Mouse (Mus musculus) CH12F3 (cell line): ENCODE data around the gene Nadsyn1.

Experiments used
- in situ Hi-C: fragments of 300-500 bp; cut with MboI; formaldehyde crosslinking; loops from 2 replicates; pipeline ENCODE4 v1.14.3; 2020; ENCODE audit warnings: low sequenced_read_pairs

Gene Nadsyn1

DNA sequence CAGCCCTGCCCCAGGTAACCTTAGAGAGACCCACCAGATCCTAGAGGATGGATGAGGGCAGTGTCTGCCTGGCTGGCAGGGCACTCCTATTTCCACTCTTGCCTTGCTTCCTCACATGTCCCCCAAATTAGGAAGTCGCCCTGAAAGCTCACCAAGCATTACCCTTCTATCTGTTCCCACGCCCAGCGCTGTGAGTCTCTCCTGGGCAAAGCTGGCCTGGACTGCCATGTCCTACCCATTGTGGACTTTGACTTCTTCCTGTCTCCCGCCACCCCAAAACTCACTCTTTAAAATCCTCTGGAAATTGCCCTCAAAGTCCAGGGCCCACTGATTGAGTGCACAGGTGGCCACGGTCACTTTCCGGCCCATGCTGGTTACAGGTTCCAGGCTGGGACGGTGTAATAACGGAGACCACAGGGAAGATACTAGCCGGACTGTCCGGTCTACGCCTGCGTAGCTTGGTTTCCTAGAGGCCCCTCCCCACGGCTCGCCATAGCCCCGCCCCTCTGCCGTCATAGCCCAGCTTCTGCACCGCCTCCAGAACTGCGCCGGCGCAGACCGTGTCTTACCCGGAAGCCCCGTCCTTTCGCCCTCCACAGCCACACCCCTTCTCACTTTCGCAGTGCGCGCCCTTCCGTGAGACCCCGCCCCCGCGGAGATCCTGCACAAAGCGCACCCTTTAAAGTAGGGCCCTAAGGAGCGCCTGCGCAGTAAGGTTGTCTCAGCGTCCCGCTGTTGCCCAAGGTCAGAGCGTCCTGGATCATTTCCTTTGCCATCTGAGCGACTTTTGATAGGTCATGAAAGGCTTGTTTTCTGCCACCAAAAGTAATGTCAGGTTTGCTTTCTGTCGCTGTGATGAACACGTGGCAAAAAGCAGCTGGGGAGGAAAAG is at the start of gene Nadsyn1, which contains the start of gene Dhcr7:
Nadsyn1 (minus strand) TSS at position 475 of the 891 bp plus-strand sequence.
Dhcr7 (plus strand) TSS at position 771 of the 891 bp plus-strand sequence.
- in situ Hi-C loops, result no loop called here

GRCm38 (mm10) chr7:143868874-143869273 is 46.2 kb upstream of the Nadsyn1 start:
- in situ Hi-C loops, result no loop called here

DNA sequence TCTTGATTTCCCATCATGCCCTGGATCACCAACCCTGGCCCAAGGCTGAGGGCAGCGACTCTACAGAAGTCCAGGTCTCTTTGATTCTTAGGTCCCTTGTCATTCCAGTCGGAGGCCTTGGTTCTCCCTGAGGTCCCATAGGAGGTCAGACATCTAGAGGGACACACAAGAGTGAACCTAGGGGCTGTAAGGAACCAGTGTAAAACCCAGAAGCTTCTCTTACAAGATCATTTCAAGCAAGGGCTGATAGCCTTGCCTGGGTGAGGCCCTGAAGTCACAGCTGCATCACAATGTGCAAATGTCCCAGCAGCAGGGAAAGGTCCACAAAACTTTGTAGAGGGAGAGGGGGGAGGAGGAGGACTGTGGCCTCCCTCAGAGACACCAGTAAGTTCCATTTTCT is 43.9 kb upstream of the Nadsyn1 start, which contains the start of gene Gm498:
Gm498 (plus strand) TSS at position 301 of the 400 bp plus-strand sequence.
- in situ Hi-C loops, result no loop called here

- in situ Hi-C loops, result no loop called here
These were observed 26.3 kb upstream of the Nadsyn1 start for GRCm38 (mm10) chr7:143848768-143849482.

DNA sequence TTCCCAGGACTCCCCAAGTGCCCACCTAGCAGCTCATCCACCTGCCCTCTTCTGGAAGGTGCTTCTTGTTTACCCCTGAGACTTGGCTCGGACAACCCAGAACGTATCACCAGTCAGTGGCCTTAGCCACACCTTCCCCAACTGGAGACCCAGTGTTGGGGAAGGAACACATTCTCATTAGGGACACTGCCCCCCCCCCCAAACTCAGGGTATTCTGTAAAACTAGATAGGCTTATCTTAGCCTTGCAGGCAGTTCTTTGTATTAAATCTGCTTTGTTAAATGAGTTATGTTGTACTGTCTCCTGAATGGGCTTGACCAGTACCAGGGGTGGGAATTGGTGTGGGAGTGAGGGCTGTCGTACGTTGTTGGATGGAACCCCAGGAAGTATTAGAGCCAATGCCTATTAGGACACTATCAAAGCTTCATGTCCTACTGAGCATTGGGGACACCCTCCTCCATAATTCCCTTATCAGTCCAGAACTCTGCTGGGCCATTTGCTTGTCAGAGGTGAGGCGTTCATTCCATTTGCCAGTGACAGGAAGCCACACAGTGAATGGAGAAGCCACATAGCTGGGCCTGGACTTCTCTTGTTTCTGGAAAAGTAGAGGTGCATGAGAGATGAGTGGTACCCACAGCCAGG is 25.6 kb upstream of the Nadsyn1 start:
- in situ Hi-C loops, result no loop called here

DNA sequence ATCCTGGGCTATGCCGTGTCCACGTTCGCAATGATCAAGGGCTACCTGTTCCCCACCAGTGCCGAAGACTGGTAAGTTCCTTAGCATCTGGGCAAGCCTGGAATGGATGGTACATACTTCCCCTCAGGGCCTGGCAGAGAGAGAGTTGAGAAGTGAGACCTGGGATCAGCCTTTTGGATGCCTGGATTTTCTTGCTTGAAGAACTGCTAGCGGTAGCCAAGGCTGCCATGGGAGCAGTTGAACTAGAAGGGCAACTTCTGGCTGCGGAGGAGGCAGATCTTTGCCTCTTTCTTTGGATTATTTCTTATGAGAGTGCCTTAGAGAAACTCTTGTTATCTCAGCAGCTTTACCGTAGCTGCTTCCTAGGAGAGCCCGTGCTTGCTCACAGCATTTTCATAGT is 18.7 kb upstream of the Nadsyn1 start:
- in situ Hi-C loops, result no loop called here

DNA sequence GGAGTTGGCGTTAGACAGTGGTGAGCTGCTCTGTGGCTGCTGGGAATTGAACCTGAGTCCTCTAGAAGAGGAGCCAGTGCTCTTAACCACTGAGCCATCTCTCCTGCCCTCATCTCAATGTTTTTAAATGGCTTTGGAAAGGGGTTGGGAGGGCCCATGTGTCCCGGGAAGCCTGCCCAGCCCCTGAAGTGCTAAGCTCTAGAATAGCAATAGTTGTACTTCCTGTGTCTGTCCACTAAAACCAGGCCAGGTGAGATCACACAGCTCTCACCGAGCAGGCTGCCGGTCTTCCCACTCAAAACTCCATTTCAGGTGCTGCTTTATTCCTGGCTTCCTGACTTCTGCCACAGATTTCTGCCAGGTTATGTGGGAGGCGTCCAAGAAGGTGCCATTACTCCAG is 17.5 kb upstream of the Nadsyn1 start:
- in situ Hi-C loops, result no loop called here

GRCm38 (mm10) chr7:143837705-143838358 is 15.2 kb upstream of the Nadsyn1 start:
- in situ Hi-C loops, result loop anchor here (10.0 kb wide), 1 partner anchor 67 kb away; no protein-coding TSS in a partner anchor

- in situ Hi-C loops, result loop anchor here (10.0 kb wide), 1 partner anchor 70 kb away; no protein-coding TSS in a partner anchor
These were observed 12.3 kb upstream of the Nadsyn1 start for GRCm38 (mm10) chr7:143834972-143835371.

DNA sequence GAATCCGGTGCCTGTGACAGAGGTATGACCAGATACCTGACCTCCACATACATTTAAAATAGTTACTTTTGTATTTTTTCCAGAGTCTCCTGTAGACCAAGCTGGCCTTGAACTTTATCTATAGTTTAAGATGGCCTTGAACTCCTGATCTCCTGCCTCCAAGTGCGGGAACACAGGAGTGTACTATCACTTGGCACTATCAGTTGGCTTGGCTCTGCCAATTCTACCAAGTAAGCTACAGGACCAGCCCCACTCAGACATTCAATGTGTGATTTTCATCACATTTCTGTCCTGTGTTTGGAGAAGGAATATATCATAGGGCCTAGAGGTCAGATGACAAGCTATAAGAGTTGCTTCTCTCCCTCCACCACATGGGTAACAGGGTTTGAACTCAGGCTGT is 11.7 kb upstream of the Nadsyn1 start:
- in situ Hi-C loops, result loop anchor here (10.0 kb wide), 1 partner anchor 70 kb away; no protein-coding TSS in a partner anchor

DNA sequence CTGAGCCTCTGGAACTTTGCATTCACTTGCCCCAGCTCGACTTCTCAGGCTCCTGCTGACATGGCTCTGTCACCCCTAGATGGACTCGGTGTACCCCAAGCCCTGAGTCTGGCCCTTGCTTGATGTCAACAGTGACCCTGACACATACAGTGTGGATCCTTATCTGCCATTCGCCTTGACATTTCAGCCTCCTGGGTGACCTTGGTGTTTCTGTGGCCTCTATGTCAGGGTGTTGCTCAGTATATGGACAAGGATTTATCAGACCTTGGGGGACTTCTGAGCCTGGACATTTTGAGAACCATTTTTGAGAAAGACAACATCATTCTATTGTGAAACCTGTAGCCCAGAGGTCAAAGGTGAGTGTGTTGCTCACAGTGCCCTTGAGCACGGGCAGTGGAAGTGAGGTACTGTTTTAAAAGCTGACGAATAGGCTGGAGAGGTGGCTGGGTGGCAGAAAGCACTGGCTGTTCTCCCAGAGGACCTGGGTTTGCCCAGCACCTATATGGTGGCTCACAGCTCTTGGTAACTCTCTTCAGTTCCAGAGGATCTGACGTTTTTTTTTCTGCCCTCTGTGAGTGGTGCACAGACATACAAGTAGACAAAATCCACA is 11.0 kb upstream of the Nadsyn1 start:
- in situ Hi-C loops, result loop anchor here (10.0 kb wide), 1 partner anchor 71 kb away; no protein-coding TSS in a partner anchor

DNA sequence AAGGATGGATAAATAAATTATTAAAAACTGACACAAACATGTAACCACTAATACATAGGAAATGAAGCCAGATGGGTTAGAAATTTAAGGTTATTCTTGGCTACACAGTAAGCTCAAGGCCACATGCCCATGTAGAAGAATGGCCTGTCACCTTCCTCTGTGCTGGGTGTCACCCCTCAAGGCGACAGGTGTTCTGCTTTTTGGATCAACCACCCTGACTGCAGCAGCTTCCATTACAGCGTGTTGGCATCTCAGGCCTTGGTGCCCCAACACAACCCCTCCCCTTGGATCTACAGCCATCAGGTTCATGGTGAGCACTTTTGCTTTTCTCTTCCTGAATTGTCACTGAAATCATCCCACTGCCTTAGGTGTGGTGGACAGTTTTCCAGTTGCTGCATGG is 10.0 kb upstream of the Nadsyn1 start:
- in situ Hi-C loops, result loop anchor here (10.0 kb wide), 1 partner anchor 72 kb away; no protein-coding TSS in a partner anchor

GRCm38 (mm10) chr7:143832196-143832595 is 9.5 kb upstream of the Nadsyn1 start:
- in situ Hi-C loops, result loop anchor here (10.0 kb wide), 1 partner anchor 73 kb away; no protein-coding TSS in a partner anchor

DNA sequence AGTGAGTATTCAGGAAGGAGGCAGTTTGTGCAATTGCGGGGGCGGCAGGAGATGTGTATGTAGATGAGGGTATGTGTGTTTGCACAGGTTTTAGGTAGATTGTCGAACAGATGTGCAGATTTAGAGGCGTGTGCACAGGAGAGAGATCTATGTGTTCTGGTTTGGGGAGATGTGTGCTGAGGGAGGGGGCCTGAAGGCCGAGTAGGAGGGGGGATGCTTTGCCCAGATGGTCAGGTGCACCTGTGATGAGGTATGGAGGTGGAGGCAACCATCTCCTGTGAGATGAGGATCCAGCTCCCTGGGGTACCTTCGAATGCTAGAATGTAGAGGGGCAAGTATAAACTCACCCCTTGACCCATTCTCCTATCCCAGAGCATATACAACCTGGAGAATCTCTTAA is 7.8 kb upstream of the Nadsyn1 start:
- in situ Hi-C loops, result loop anchor here (10.0 kb wide), 1 partner anchor 74 kb away; no protein-coding TSS in a partner anchor

DNA sequence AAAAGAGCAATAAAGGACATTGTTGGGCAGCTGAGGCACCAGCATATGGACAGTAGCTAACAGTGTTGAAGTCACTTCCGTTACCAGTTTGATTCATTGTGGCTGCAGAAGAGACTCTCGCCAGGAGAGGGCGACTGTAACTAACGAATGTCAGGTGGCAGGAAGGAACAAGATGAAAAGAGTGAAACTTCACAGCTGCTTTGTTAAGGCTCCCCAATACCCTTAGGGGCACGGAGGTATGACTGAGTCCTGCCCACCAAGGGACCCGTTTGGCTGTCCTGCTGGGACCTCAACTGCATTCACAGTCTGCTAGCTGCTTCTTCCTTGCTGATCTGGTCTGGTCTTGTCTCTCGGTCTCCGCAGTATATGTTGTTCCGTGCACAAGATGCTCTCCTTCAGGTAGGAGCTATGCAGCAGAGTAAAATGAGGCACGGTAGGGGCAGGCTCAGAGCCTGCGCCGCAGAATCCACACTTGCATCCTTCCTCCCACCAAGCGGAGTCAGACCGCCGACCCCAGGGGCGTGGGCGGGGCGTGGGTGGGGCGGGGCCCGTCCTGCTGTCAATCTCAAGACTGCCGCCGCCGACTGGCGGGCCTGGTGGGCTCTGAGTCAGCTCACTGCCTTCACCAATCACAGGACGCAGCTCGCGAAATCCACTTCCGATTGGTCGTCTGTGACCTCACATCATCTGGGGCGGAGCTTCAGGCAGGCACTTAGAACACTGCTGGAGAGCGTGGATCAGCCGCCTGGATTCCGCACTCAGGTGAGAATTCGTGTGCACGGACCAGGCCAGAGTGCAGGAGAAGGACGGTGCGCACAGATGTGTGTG is 7.1 kb upstream of the Nadsyn1 start:
- in situ Hi-C loops, result loop anchor here (10.0 kb wide), 1 partner anchor 75 kb away; no protein-coding TSS in a partner anchor

DNA sequence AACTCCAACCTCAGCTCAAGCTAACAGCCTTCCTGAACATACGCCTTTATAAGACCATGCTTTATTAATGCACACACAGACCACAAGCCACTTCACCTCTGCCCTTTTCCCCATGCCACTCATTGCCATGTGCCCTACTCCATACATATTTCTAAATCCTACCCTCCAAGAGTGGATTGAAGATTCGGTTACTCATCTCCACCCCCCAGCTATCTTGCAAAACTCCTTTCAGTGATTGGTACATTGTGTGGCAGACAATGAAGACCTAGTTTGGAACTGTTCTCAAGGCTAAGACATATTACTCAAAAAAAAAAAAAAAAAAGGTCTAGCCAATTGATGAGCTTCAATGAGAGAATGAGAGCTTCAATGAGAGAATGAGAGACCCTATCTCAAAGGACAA is 4.3 kb upstream of the Nadsyn1 start:
- in situ Hi-C loops, result no loop called here

DNA sequence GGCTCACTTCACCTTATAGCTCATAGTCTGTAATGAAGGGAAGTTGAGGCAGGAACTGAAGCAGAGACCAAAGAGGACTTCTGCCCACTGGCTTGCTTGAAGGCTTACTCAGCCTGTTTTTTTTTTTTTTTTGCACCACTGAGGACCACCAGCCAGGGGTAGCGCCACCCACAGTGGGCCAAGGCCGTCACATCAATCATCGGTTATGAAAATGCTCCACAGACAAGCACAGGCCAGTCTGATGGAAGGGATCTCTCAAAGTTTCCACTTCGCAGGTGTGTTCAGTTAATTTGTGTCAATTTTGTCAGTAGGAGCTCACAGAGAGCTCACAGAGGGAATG is 587 bp upstream of the Nadsyn1 start:
- in situ Hi-C loops, result no loop called here

GRCm38 (mm10) chr7:143821241-143821640 is 1.4 kb downstream of the Nadsyn1 start:
- in situ Hi-C loops, result no loop called here

GRCm38 (mm10) chr7:143819201-143819600 is 3.4 kb downstream of the Nadsyn1 start:
- in situ Hi-C loops, result no loop called here
